Mouse (Mus musculus) macrophage (primary cell): ENCODE results near the gene Dhx16. TPM values are rescaled to one million over a fixed set of nuclear protein-coding genes. Genes with fewer than 3 reads are reported as not detected.

ENCODE experiments used
- H3K27ac ChIP-seq: fragments of 350-480 bp; formaldehyde crosslinking; 2 replicates; pipeline ENCODE4 v1.9.0; 2021
- H3K36me3 ChIP-seq: fragments of 350-480 bp; formaldehyde crosslinking; 2 replicates; pipeline ENCODE4 v1.9.0; 2021; ENCODE audit errors: inconsistent target
- H3K4me3 ChIP-seq: fragments of 350-480 bp; formaldehyde crosslinking; 2 replicates; pipeline ENCODE4 v1.9.0; 2021; ENCODE audit errors: inconsistent target
- H3K79me2 ChIP-seq: fragments of 350-480 bp; formaldehyde crosslinking; 2 replicates; pipeline ENCODE4 v1.9.0; 2021; ENCODE audit errors: inconsistent target
- WGBS: methylation state at CpG from one replicate; pipeline ENCODE4 v1.1.7; 2026; ENCODE audit warnings: inconsistent platforms; ENCODE audit not compliant: missing documents; 5-methylcytosine and 5-hydroxymethylcytosine counted together
- polyA plus RNA-seq: library from polyadenylated mRNA; stranded (reverse); fragments of 250-400 nt; gene quantifications from 3 replicates; pipeline ENCODE4 v1.2.4, GENCODE M21; 2018; ENCODE audit warnings: inconsistent platforms

Dhx16 gene
- polyA plus RNA-seq, 1 experiment from 2014 or later = 19.8 TPM

DNA sequence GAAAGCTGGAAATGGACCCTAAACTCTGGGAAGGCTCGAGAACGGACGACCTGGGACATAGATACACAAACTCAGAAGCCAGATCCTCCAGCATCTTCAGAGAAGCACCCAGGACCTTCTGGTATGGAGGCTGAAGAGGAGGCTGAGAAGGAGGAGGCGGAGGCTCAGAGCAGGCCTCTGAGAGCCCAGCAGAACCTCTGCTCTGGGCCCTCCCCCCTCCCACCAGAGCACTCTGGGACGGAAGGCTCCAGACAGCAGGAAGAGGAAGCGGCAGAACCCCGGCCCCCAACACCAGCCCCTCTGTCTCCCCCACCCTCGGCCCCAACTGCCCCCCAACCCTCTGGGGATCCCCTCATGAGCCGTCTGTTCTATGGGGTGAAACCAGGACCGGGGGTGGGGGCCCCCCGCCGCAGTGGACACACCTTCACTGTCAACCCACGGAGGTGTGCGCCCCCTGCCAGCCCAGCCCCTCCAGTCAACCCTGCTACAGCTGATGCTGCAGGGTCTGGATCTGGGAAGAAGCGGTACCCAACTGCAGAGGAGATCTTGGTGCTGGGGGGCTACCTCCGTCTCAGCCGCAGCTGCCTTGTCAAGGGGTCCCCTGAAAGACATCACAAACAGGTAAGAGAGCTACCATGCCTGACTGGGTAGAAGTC, 11.3 kb upstream of the Dhx16 start:
- peaks cover 79% of the 10 kb centered on the region for H3K79me2 ChIP-seq
- H3K4me3 ChIP-seq = peak overlapping the region; percentile 97
- peaks cover 8% of the 10 kb centered on the region; the same call in 1 of the 2 replicates for H3K36me3 ChIP-seq
- H3K27ac ChIP-seq = peak overlapping the region; percentile 98
- under 1% methylated on average over 15 of the region's 17 CpGs for WGBS

DNA sequence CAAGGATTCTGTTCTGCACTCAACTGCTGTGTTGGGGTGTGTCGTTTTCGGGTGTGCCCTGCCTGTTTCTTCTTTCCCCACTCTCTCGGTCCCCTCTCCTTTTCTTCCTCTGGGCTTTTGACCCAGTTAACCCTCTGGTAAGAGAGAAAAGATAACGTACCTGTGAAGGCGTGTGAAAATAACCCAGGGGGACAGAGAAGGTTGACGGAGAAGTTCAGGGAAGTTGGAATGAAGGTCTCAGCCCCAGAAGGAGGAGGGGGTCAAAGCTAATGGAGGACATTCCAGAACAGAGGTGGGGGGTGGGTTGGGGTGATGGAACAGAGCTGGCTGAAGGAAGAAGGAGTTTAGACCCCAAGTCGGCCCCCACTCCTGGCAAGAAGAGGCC, 10.7 kb upstream of the Dhx16 start:
- peak overlapping the region; percentile 97 for H3K4me3 ChIP-seq
- peaks cover 79% of the 10 kb centered on the region for H3K79me2 ChIP-seq
- H3K27ac ChIP-seq = peak overlapping the region; percentile 98
- peaks cover 9% of the 10 kb centered on the region; the same call in 1 of the 2 replicates for H3K36me3 ChIP-seq
- 1% methylated on average over 7 of the region's 7 CpGs for WGBS

DNA sequence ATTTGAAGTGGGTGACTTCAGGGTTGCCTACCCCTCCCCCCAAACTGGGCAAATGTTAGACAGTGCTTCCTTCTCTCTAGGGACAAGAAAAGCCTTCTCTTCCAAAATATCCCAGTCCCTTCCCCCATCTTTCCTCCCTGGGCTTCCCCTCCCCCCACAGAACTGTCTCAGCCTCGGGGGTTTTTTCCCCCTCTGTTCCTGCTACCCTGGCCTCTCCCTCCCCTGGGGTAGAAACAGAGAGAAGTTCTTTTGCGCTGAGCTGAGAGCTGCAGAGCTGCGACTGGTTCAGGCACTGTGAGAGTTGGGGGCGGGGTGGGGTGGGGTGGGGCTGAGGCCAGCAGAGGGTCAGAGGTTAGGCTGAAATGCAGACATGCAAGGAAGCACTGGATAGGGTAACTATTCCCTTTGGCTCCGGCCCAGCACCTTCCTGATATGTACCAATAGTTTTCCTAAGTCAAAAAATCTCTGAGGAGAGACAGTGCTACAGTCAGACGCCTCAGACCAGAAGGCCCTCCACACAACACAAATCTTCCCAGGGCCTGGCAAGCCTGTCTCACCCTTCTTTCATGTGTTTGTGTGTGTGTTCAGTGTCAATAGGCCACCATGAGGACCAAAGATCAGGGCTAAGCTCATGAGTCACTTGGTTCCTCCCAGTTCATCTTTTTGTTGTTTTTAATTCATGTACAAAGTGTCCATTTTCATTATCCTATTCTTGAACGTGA, 10.1 kb upstream of the Dhx16 start:
- WGBS = 1% methylated on average over 7 of the region's 7 CpGs
- Histone ChIP-seq H3K4me3 (peak overlapping the region; percentile 97), H3K27ac (peak overlapping the region; percentile 98), H3K36me3 (peaks cover 15% of the 10 kb centered on the region), H3K79me2 (peaks cover 79% of the 10 kb centered on the region)

DNA sequence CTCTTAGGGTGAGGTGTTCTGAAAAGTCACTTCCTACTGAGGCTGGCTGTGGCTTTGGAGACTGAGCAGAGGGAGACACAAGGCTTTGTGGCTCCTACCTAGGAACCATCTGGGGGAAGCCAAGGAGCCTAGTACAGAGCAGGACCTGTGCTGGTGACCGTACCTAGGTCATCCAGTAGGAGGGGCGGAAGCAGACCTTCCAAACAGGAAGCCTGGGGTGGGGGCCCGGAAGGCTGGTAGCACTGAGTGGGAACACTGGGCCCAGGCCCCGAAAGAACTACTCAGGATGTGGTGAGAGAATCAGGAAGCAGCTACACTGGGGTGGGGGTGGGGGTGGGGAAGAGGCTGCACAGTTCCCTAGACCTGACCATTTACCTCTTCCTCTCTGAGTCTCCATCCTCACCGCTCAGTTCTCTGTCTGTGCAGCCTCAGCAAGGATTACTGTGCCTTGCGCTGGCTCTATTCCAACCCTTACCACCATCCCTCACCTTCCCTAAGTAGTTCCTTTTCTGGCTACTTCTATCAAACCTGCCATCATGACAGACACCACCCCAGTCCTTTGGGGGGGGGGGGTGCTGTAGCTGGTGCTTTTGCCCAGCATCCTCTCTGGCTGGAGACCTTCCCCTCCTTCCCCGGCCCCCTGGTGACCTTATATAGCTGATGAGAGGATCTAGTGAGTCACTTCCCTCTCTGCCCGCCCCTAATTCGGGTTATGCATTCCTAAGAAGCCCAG, 9.3 kb upstream of the Dhx16 start:
- Histone ChIP-seq H3K27ac (peak overlapping the region; percentile 98), H3K4me3 (peak overlapping the region; percentile 97), H3K36me3 (peaks cover 23% of the 10 kb centered on the region), H3K79me2 (peaks cover 85% of the 10 kb centered on the region)
- WGBS = 0% methylated on average over 9 of the region's 9 CpGs

DNA sequence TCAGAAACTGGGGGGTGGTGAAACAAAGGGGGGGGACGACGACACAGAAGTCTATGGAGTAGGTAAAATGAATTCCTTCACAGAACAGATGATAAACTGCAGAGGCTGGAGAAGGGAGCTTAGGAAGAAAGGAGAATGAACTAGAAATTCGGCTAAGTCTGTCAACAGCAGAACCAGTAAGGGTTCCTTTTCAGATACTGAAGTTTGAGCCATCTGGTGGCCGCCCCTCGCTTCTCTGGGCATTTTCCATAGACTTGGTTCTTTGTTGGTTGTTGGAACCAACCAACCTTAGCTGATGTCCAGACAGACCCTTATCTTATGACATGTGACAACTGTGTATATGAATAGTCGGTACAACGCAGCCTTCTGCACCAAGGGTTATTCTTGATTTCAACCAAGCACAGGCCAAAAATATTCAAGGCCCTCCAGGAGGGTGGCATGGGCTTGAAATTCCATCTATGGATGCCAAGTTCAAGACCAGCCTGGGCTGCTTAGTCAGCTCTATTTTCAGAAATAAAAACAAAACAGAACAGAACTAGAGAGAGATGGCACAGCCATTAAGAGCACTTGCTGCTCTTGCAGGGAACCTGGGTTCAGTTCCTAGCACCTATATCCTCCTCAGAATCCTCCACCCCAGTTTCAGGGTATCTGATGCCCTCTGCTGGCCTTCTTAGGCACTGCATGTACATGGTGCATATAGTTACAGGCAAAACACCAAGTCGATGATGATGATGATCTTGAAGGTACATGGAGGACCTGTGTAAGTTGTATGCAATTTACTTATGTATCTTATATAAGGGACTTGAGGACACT, 8.5 kb upstream of the Dhx16 start:
- Histone ChIP-seq H3K27ac (peak overlapping the region; percentile 98), H3K79me2 (peaks cover 92% of the 10 kb centered on the region)
- WGBS = 23% methylated on average over 8 of the region's 8 CpGs

DNA sequence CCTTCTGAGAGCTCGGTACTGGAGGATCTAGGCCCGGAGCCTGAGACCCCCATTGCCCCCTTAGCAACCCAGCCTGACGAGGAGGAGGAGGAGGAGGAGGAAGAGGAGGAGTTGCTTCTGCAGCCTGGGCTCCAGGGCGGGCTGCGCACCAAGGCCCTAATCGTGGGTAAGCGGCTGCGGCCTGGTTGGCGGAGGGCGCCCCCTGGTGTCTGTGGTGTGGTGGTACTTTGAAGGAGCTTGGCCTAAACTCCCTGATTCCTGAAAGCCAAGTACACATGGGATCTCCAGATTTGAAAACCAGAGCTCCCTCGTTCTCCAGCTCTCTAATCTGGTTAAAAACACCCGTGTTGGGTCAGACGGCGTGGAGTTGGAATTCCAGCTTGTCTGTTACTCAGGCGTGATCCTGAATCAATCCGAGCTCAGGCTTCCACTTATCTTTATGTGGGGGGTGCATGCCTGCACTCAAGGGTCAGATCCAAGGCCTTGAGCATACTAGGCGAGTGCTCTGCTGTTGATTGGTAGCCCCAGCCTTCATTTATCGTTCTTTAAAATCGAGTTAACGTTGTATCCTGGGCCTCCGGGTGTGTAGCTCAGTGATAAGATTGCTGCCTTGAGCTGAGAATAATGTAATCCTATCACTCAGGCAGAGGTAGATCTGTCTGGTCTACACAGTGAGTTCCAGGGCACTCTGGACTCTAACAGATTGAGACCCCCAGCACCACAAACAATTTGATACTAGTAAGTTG, 5.7 kb upstream of the Dhx16 start:
- 60% methylated on average over 13 of the region's 21 CpGs for WGBS
- Histone ChIP-seq H3K79me2 (peaks cover 69% of the 10 kb centered on the region), H3K4me3 (no peak overlapping the region), H3K36me3 (peaks cover 32% of the 10 kb centered on the region), H3K27ac (no peak overlapping the region)

More for the DNA sequence above, 8.5 kb upstream of the Dhx16 start:
- Histone ChIP-seq H3K36me3 (peaks cover 28% of the 10 kb centered on the region), H3K4me3 (peak overlapping the region; percentile 97)

DNA sequence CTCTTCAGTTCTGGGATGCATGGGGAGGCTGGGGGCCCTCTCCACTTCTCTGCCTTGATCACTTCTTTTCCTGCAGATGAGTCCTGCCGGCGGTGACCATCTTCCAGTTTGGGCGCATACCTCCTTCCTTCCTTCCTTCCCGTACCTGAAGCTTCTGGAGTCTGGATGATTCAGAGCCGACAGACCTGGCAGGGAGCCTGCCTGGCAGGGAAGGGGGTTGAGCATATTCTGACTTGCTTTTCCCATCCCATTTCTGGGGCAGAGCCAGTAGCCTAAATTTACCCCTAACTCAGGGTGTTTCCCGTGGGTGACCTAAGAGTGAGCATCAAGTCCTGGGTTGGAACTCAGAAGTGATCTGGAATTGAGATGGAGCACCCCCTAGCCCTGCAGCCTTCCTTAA, 4.9 kb upstream of the Dhx16 start:
- peaks cover 32% of the 10 kb centered on the region for H3K36me3 ChIP-seq
- H3K27ac ChIP-seq = no peak overlapping the region
- peaks cover 61% of the 10 kb centered on the region for H3K79me2 ChIP-seq
- no peak overlapping the region for H3K4me3 ChIP-seq
- WGBS = 88% methylated on average over 6 of the region's 6 CpGs

DNA sequence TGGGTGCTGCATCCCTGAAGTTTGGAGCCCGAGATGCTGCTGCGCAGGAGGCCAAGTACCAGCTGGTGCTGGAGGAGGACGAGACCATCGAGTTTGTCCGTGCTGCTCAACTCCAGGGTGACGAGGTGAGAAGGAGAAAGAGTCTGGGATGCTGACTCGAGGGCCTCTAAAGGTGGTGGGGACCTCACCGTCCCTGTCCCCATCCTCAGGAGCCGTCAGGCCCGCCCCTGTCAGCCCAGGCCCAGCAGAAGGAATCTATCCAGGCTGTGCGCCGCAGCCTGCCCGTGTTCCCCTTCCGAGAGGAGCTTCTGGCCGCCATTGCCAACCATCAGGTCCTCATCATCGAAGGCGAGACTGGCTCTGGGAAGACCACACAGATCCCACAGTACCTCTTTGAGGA, 3.3 kb downstream of the Dhx16 start:
- no peak overlapping the region for H3K27ac ChIP-seq
- H3K36me3 ChIP-seq = peaks cover 54% of the 10 kb centered on the region
- WGBS = 90% methylated on average over 17 of the region's 17 CpGs
- H3K4me3 ChIP-seq = no peak overlapping the region
- peaks cover 19% of the 10 kb centered on the region for H3K79me2 ChIP-seq

DNA sequence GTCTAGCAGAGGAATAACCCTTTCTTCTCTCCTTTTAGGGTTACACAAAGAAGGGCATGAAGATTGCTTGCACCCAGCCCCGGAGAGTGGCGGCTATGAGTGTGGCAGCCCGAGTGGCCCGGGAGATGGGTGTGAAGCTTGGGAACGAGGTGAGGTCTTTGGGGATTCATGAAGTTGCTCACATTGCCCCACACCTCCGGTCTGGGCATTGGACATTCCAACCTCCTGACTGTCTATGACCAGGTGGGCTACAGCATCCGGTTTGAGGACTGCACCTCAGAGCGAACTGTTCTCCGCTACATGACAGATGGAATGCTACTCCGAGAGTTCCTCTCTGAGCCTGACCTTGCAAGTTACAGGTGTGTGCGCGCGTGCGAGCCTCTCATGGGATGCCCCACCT, 4.2 kb downstream of the Dhx16 start:
- WGBS = 94% methylated on average over 14 of the region's 14 CpGs
- H3K4me3 ChIP-seq = no peak overlapping the region
- H3K36me3 ChIP-seq = peaks cover 62% of the 10 kb centered on the region
- H3K27ac ChIP-seq = no peak overlapping the region
- peaks cover 19% of the 10 kb centered on the region for H3K79me2 ChIP-seq

DNA sequence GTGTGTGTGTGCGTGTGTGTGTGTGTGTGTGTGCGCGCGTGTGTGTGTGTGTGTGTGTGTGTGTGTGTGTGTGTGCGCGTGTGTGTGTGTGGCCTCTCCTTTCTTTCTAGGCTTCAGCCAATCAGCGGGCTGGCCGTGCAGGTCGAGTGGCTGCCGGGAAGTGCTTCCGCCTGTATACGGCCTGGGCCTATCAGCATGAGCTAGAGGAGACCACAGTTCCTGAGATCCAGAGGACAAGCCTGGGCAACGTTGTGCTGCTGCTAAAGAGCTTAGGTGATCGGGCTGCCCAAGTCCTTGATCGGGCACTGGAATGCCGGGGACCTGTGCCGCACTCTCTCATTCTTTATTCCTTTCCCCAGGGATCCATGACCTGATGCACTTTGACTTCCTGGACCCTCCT, 8.1 kb downstream of the Dhx16 start:
- no peaks in the 10 kb centered on the region for H3K79me2 ChIP-seq
- no peak overlapping the region for H3K27ac ChIP-seq
- H3K4me3 ChIP-seq = no peak overlapping the region
- peaks cover 90% of the 10 kb centered on the region for H3K36me3 ChIP-seq
- WGBS = 86% methylated on average over 11 of the region's 17 CpGs

DNA sequence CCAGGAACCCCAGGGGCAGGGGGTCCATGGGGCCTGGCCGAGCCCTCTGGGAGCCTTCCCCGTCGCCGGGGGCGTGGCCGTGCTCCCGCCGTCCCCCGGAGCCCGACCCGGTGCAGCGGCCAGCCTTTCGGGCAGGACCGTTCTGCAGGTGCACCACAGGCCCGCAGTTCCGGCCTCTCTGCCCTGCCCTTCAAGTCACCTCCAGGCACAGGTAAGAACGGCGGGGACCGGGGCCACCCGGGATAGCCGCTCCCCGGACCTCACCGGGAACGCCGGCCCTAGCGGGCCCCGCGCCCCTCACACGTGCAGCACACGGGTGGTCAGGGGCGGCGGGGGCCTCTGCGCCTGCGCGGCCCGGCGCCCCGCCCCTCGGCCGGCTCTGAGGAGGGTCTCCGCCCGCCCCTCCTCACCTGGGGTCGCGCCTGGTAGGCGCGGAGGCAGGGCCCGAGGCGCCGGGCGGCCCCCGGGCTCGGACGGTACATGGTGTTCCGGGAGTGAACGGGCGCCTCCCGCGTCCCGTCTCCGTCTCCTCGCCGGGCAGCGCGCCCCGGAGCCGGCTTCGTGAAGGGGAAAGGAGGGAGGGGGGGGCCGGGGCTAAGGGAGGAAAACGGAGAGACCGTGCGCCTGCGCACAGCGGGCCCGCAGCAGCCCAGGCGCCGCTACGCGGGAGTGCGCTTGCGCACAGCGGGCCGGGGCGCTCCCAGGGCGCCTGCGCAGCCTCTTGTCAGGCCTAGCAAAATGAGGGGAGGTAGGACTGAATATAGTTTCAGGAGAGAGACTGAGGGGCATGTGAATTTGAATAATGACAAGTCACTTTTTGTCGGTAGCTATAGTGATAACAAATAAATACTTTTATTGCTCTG, 17.4 kb downstream of the Dhx16 start, which contains the start of gene 2310061I04Rik:
2310061I04Rik (minus strand) TSS at position 651 of the 863 bp plus-strand sequence.
- Histone ChIP-seq H3K27ac (0 out of 2 replicates have a peak within 1 kb of the TSS, but pooled peaks have one; percentile 17), H3K36me3 (peaks cover 14% of the 10 kb centered on the region), H3K4me3 (peak within 1 kb of the TSS; percentile 29), H3K79me2 (no peaks in the 10 kb centered on the region)
- WGBS = 1% methylated on average over 62 of the region's 86 CpGs

DNA sequence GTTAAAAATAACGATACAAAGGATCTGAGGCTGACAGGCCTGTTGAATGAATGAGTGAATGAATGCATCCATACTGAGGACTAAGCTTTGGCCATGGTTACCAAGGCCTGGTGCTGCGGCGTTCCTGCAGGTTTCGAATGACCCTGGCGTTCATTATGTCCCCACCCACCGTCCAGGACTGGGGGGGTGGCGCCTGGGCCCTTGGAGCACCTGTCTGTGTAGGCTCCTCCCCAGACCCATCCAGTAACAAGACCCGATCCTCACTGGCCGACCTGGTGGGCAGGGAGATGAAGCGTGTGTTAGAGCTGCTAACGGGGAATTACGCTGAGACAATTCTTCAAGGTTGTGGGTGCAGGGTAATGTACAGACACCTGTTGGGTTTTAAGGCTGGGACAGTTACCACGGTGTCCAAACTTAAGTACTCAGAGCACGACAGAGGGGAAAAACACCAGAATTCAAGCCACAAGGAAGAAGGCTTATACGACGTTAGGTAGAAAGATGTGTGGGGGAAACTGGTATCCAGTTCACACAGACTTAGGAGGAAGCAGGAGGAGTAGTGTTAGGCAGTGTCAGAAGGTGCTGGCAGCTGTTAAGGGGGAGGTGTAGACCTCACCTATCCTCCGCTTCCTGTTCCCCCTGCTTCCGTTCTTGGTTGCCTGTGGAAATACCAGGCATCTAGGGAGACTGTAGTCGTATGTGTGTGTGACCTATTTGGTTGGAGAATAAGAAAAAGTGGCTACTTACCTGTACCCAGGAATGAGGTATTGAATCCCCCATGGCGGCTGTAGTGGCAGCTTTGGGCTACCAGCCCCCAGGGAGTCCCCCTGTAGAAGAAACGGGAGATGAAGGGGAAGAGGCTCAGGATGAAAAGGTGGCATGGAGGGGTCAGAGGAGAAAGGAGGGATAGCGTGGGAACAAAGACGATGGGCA, 18.3 kb downstream of the Dhx16 start:
- Histone ChIP-seq H3K4me3 (peak overlapping the region; percentile 20), H3K36me3 (peaks cover 7% of the 10 kb centered on the region), H3K27ac (0 out of 2 replicates have a peak overlapping the region, but pooled peaks have one; percentile 17), H3K79me2 (no peaks in the 10 kb centered on the region)
- 39% methylated on average over 23 of the region's 23 CpGs for WGBS
